21 mouse cellular contexts compared by ENCODE assay signal in the genomic region with DNA sequence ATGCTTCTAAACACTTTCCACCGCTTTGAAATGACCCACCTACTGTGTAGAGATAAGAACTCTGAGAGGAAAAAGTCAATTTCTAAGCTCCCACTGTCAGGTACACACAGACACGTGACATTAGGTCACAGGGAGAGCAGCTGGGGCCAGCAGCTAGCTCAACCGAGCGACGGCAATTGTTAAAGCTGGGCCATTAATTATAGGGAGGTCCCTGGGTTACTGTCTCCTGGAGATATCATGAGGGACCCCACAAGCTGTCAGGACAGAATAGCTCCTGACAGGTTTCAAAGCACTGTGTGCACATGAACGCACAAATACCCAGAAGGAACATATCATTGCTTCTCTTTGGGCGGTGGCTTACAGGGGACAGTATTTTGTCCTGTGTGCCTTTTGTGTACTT.
DNase-seq lines count a peak whose midpoint lies in the region; ATAC-seq lines count a peak whose summit lies in the region.
"Had no signal": no experiment of that assay in that cellular context is flagged by ENCODE, and none has a peak within 500 bp of the region (broad histone marks: within the 10 kb centered on the region; RNA-seq: fewer than 3 reads in every experiment).

No protein-coding gene starts in this region.

- no peak overlapping the region for H3K4me3 ChIP-seq in forebrain, embryonic 12.5 days (replicated peaks)
- no peak overlapping the region for H3K4me3 ChIP-seq in forebrain, embryonic 11.5 days (ENCODE audit: low read depth, low read length)
- no peak overlapping the region for H3K4me3 ChIP-seq in hindbrain, embryonic 11.5 days (ENCODE audit: low read depth, low read length)
- H3K4me3 ChIP-seq in hindbrain, embryonic 16.5 days (ENCODE audit: low read length) = no peak overlapping the region
- no peak overlapping the region for H3K4me3 ChIP-seq in neural tube, embryonic 11.5 days (ENCODE audit: low read depth, low read length)
- H3K4me3 ChIP-seq in limb, embryonic 10.5 days = no peak overlapping the region
- H3K4me3 ChIP-seq: embryonic facial prominence, embryonic 15.5 days; erythroblast, embryonic 14.5 days; heart, adult 2 months; heart, embryonic 15.5 days; hindbrain, embryonic 10.5 days; intestine, embryonic 15.5 days had no signal

- no peaks in the 10 kb centered on the region for H3K9me3 ChIP-seq in forebrain, embryonic 12.5 days
- no peaks in the 10 kb centered on the region for H3K9me3 ChIP-seq in forebrain, embryonic 11.5 days (ENCODE audit: control insufficient read depth, low read length)
- no peaks in the 10 kb centered on the region for H3K9me3 ChIP-seq in hindbrain, embryonic 11.5 days (ENCODE audit: control insufficient read depth, low read length)
- no peaks in the 10 kb centered on the region for H3K9me3 ChIP-seq in hindbrain, embryonic 16.5 days (ENCODE audit: control insufficient read depth, low read length)
- H3K9me3 ChIP-seq in neural tube, embryonic 11.5 days (ENCODE audit: control insufficient read depth, low read length) = no peaks in the 10 kb centered on the region
- H3K9me3 ChIP-seq in limb, embryonic 10.5 days (replicated peaks) = no peaks in the 10 kb centered on the region
- H3K9me3 ChIP-seq: embryonic facial prominence, embryonic 15.5 days; heart, embryonic 15.5 days; hindbrain, embryonic 10.5 days; intestine, embryonic 15.5 days had no signal

- no peak overlapping the region for H3K27ac ChIP-seq in forebrain, embryonic 12.5 days
- H3K27ac ChIP-seq in forebrain, embryonic 11.5 days (ENCODE audit: low read depth, low read length) = no peak overlapping the region
- no peak overlapping the region for H3K27ac ChIP-seq in hindbrain, embryonic 11.5 days (ENCODE audit: low read depth, low read length)
- no peak overlapping the region for H3K27ac ChIP-seq in hindbrain, embryonic 16.5 days (ENCODE audit: low read depth, low read length)
- H3K27ac ChIP-seq in neural tube, embryonic 11.5 days (ENCODE audit: low read depth, low read length) = no peak overlapping the region
- no peak overlapping the region for H3K27ac ChIP-seq in limb, embryonic 10.5 days
- H3K27ac ChIP-seq: embryonic facial prominence, embryonic 15.5 days; heart, adult 2 months; heart, embryonic 15.5 days; hindbrain, embryonic 10.5 days; intestine, embryonic 15.5 days had no signal

- DNase-seq in forebrain, embryonic 11.5 days (ENCODE audit: low spot score) = no peak
- no peak for DNase-seq in hindbrain, embryonic 11.5 days (ENCODE audit: low spot score)
- DNase-seq in neural tube, embryonic 11.5 days (ENCODE audit: low spot score) = no peak
- no peak for DNase-seq in neural tube, embryonic 10.5 days (ENCODE audit: extremely low spot score, low spot score)
- peak; percentile 48 for DNase-seq in retina, postnatal 1 day
- no peak for DNase-seq in limb, embryonic 10.5 days (ENCODE audit: low spot score)
- DNase-seq: adrenal gland, postnatal 10 days; cerebellum, adult 11-12 months; cerebellum, adult 9-10 months; cerebellum, postnatal 25 days; gastrocnemius, postnatal 10 days; heart, adult 2 months had no signal

- 0 out of 2 replicates have a peak, but pooled peaks cover 14% of the 10 kb centered on the region for H3K36me3 ChIP-seq in forebrain, embryonic 12.5 days (replicated peaks)
- H3K36me3 ChIP-seq in forebrain, embryonic 11.5 days (ENCODE audit: control insufficient read depth, insufficient read depth, low read length) = no peaks in the 10 kb centered on the region
- H3K36me3 ChIP-seq in hindbrain, embryonic 11.5 days (ENCODE audit: control insufficient read depth, insufficient read depth, low read length) = no peaks in the 10 kb centered on the region
- peaks cover 4% of the 10 kb centered on the region for H3K36me3 ChIP-seq in hindbrain, embryonic 16.5 days (ENCODE audit: control insufficient read depth, insufficient read depth, low read length)
- no peaks in the 10 kb centered on the region for H3K36me3 ChIP-seq in neural tube, embryonic 11.5 days (ENCODE audit: control insufficient read depth, insufficient read depth, low read length)
- peaks cover 9% of the 10 kb centered on the region; the same call in 1 of the 2 replicates for H3K36me3 ChIP-seq in limb, embryonic 10.5 days

- H3K4me2 ChIP-seq in forebrain, embryonic 12.5 days = no peak overlapping the region
- H3K4me2 ChIP-seq in forebrain, embryonic 11.5 days (ENCODE audit: low read depth, low read length, severe bottlenecking) = no peak overlapping the region
- H3K4me2 ChIP-seq in hindbrain, embryonic 11.5 days (replicated peaks; ENCODE audit: low read depth, low read length) = no peak overlapping the region
- no peak overlapping the region for H3K4me2 ChIP-seq in hindbrain, embryonic 16.5 days (ENCODE audit: low read length)
- H3K4me2 ChIP-seq in neural tube, embryonic 11.5 days (ENCODE audit: low read depth) = no peak overlapping the region
- H3K4me2 ChIP-seq: embryonic facial prominence, embryonic 15.5 days; heart, embryonic 11.5 days; heart, embryonic 15.5 days; intestine, embryonic 15.5 days had no signal

- no peak overlapping the region for H3K9ac ChIP-seq in forebrain, embryonic 12.5 days
- H3K9ac ChIP-seq in forebrain, embryonic 11.5 days (ENCODE audit: low read length) = no peak overlapping the region
- H3K9ac ChIP-seq in hindbrain, embryonic 11.5 days (ENCODE audit: low read depth, low read length) = no peak overlapping the region
- no peak overlapping the region for H3K9ac ChIP-seq in hindbrain, embryonic 16.5 days (ENCODE audit: low read depth, low read length)
- no peak overlapping the region for H3K9ac ChIP-seq in neural tube, embryonic 11.5 days (ENCODE audit: low read length)
- H3K9ac ChIP-seq: embryonic facial prominence, embryonic 15.5 days; heart, embryonic 15.5 days; intestine, embryonic 15.5 days had no signal

- no peaks in the 10 kb centered on the region; the same call in 1 of the 2 replicates for H3K4me1 ChIP-seq in forebrain, embryonic 12.5 days
- H3K4me1 ChIP-seq in forebrain, embryonic 11.5 days (replicated peaks; ENCODE audit: control insufficient read depth, insufficient read depth, low read length) = no peaks in the 10 kb centered on the region
- H3K4me1 ChIP-seq in hindbrain, embryonic 11.5 days (replicated peaks; ENCODE audit: control insufficient read depth, insufficient read depth, low read length) = no peaks in the 10 kb centered on the region; the same call in 1 of the 2 replicates
- no peaks in the 10 kb centered on the region for H3K4me1 ChIP-seq in hindbrain, embryonic 16.5 days (ENCODE audit: control insufficient read depth, insufficient read depth, low read depth, low read length)
- H3K4me1 ChIP-seq in neural tube, embryonic 11.5 days (ENCODE audit: control insufficient read depth, insufficient read depth, low read length) = no peaks in the 10 kb centered on the region
- 0 out of 2 replicates have a peak, but pooled peaks cover 5% of the 10 kb centered on the region for H3K4me1 ChIP-seq in limb, embryonic 10.5 days
- H3K4me1 ChIP-seq: embryonic facial prominence, embryonic 15.5 days; heart, embryonic 15.5 days; intestine, embryonic 15.5 days had no signal

- WGBS in forebrain, embryonic 12.5 days = 54% methylated on average over 7 of the region's 7 CpGs
- 66% methylated on average over 7 of the region's 7 CpGs for WGBS in forebrain, embryonic 11.5 days
- WGBS in hindbrain, embryonic 11.5 days = 45% methylated on average over 7 of the region's 7 CpGs
- WGBS in hindbrain, embryonic 16.5 days = 27% methylated on average over 7 of the region's 7 CpGs
- 43% methylated on average over 7 of the region's 7 CpGs for WGBS in neural tube, embryonic 11.5 days
- 61% methylated on average over 7 of the region's 7 CpGs for WGBS in limb, embryonic 10.5 days

- H3K27me3 ChIP-seq in forebrain, embryonic 12.5 days = no peaks in the 10 kb centered on the region
- H3K27me3 ChIP-seq in forebrain, embryonic 11.5 days (ENCODE audit: control insufficient read depth, insufficient read depth, low read length) = no peaks in the 10 kb centered on the region
- no peaks in the 10 kb centered on the region for H3K27me3 ChIP-seq in hindbrain, embryonic 11.5 days (ENCODE audit: control insufficient read depth, insufficient read depth, low read length)
- no peaks in the 10 kb centered on the region for H3K27me3 ChIP-seq in hindbrain, embryonic 16.5 days (replicated peaks; ENCODE audit: control insufficient read depth, insufficient read depth, low read length)
- no peaks in the 10 kb centered on the region for H3K27me3 ChIP-seq in neural tube, embryonic 11.5 days (ENCODE audit: control insufficient read depth, insufficient read depth, low read length)
- no peaks in the 10 kb centered on the region for H3K27me3 ChIP-seq in limb, embryonic 10.5 days (ENCODE audit: low read depth, poor library complexity, severe bottlenecking)
- H3K27me3 ChIP-seq: embryonic facial prominence, embryonic 15.5 days; heart, embryonic 15.5 days; intestine, embryonic 15.5 days had no signal

- ATAC-seq in forebrain, embryonic 12.5 days (ENCODE audit: low FRiP score) = peak; percentile 11; the same call in 1 of the 2 replicates
- no peak for ATAC-seq in forebrain, embryonic 11.5 days (replicated peaks; ENCODE audit: low FRiP score)
- peak; percentile 75 for ATAC-seq in hindbrain, embryonic 11.5 days (ENCODE audit: low FRiP score)
- ATAC-seq in hindbrain, embryonic 16.5 days = no peak
- peak; percentile 53; the same call in 1 of the 2 replicates for ATAC-seq in neural tube, embryonic 11.5 days (ENCODE audit: insufficient read depth, low FRiP score, low TSS enrichment)
- ATAC-seq: forebrain, embryonic 16.5 days; intestine, embryonic 15.5 days had no signal

Comparison
In these comparisons a context has a peak if more than half of its experiments do, and no peak if none do; other contexts are left out.
1. ATAC-seq: peak in forebrain, embryonic 12.5 days (single experiment), hindbrain, embryonic 11.5 days (single experiment) and neural tube, embryonic 11.5 days (single experiment); none in forebrain, embryonic 11.5 days (single experiment) and hindbrain, embryonic 16.5 days (single experiment).